Mouse (Mus musculus): ENCODE measurements around the gene Gm10277. TPM values are rescaled to one million over a fixed set of nuclear protein-coding genes. Genes with fewer than 3 reads are reported as not detected.

Gm10277 gene
- polyA plus RNA-seq, 1 experiment from 2014 or later, result 2.8 TPM

- ATAC-seq (ENCODE audit: low read depth), result peak; percentile 83
- H3K9me3 ChIP-seq, result no peaks in the 10 kb centered on the region
- peak overlapping the region; percentile 47 for H3K4me3 ChIP-seq
- H3K4me2 ChIP-seq, result peak overlapping the region; percentile 76
- peak overlapping the region; percentile 69 for H3K9ac ChIP-seq
- H3K4me1 ChIP-seq (replicated peaks), result peaks cover 44% of the 10 kb centered on the region
- H3K27me3 ChIP-seq, result no peaks in the 10 kb centered on the region
- H3K27ac ChIP-seq (replicated peaks), result peak overlapping the region; percentile 75; the same call in 1 of the 2 replicates
- 5% methylated on average over 19 of the region's 19 CpGs for WGBS
- no peaks in the 10 kb centered on the region for H3K36me3 ChIP-seq
Observed at GRCm38 (mm10) chr11:77793238-77793930, 5.8 kb upstream of the Gm10277 start.

GRCm38 (mm10) chr11:77792566-77792909, 5.0 kb upstream of the Gm10277 start:
- no peak overlapping the region for H3K9ac ChIP-seq
- peak overlapping the region; percentile 75 for H3K27ac ChIP-seq (replicated peaks)
- no peak overlapping the region for H3K4me3 ChIP-seq
- H3K36me3 ChIP-seq, result no peaks in the 10 kb centered on the region
- H3K4me1 ChIP-seq (replicated peaks), result peaks cover 44% of the 10 kb centered on the region
- no peaks in the 10 kb centered on the region for H3K27me3 ChIP-seq
- H3K4me2 ChIP-seq, result no peak overlapping the region; the same call in 1 of the 2 replicates
- no peaks in the 10 kb centered on the region for H3K9me3 ChIP-seq
- 76% methylated on average over 7 of the region's 7 CpGs for WGBS
- no peak for ATAC-seq (ENCODE audit: low read depth)

DNA sequence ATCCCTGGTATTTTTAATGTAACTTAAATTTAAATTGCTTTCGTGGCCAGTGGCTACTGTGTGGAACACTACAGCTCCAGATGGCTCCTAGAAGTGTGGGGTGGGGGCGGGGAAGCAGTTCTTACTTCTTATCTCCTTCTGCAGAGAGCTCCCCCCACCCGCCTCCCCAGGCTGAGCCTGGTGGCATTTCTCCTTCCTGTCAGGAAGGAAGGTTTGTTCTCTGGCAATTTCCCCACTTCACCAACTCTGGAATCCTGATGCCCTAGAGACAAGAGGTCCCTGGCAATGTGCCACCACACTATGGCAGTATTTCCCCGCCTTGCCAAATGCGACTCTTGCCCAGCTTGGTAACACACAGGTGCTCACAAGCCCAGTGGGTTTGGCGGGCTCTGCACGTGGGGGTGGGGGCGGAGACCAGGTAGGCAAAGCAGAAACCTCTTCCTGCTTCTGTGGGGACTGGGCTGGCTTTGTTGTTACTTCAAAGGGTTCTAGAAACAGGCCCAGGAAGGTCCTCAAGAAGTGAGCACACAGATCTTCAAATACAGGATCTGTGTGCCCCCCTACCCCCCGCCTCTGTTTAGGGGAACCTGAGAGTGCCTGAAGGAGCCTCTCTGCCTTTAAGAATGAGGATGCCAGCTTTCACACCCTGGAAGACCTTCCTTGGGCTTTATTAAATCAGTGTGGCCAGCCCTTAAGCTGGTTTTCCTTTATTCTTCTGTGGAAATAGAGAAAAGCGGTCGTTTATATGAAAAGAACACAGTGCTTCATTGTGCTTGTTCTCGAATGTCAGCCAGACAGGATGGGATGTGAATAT, 4.4 kb upstream of the Gm10277 start:
- Histone ChIP-seq H3K4me2 (no peak overlapping the region), H3K4me1 (replicated peaks) (peaks cover 44% of the 10 kb centered on the region), H3K9me3 (no peaks in the 10 kb centered on the region), H3K4me3 (no peak overlapping the region), H3K9ac (no peak overlapping the region), H3K27ac (replicated peaks) (peak overlapping the region; percentile 75), H3K36me3 (no peaks in the 10 kb centered on the region), H3K27me3 (no peaks in the 10 kb centered on the region)
- 51% methylated on average over 12 of the region's 12 CpGs for WGBS
- no peak; the same call in 1 of the 2 replicates for ATAC-seq (ENCODE audit: low read depth)

DNA sequence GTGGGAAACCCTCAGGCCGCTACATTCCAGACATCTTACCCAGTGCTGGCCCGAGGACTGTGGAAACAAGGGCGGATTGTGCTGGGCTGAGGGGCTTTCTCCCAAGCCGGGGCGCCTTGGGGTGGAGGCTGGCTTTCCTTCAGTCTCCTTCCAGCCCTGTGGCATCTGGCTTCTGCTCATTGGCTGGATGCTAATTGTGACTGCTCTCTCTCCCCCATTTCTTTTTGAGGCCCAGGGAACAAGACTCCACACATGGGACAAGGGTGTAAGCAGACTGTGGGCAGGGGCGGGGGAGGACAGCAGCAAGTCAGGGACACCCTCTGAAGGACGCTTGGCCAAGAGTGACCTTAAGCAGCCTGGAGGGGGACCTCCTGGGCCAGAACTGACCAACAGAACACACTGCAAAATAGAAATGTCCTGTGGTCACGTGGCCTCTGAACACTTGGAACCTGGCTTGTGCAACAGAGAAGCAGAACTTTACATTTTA, 3.7 kb upstream of the Gm10277 start:
- Histone ChIP-seq H3K4me3 (no peak overlapping the region), H3K9me3 (no peaks in the 10 kb centered on the region), H3K4me2 (no peak overlapping the region), H3K9ac (peak overlapping the region; percentile 14; the same call in 1 of the 2 replicates), H3K4me1 (replicated peaks) (peaks cover 49% of the 10 kb centered on the region), H3K27me3 (no peaks in the 10 kb centered on the region), H3K27ac (replicated peaks) (peak overlapping the region; percentile 75), H3K36me3 (no peaks in the 10 kb centered on the region)
- 0 out of 2 replicates have a peak, but pooled peaks have one; percentile 51 for ATAC-seq (ENCODE audit: low read depth)
- WGBS, result 32% methylated on average over 8 of the region's 8 CpGs

GRCm38 (mm10) chr11:77790286-77790685, 2.7 kb upstream of the Gm10277 start:
- WGBS, result 26% methylated on average over 9 of the region's 9 CpGs
- Histone ChIP-seq H3K27ac (replicated peaks) (peak overlapping the region; percentile 75), H3K4me3 (no peak overlapping the region), H3K4me1 (replicated peaks) (peaks cover 59% of the 10 kb centered on the region), H3K9ac (peak overlapping the region; percentile 47), H3K4me2 (no peak overlapping the region), H3K27me3 (no peaks in the 10 kb centered on the region), H3K36me3 (no peaks in the 10 kb centered on the region), H3K9me3 (no peaks in the 10 kb centered on the region)
- ATAC-seq (ENCODE audit: low read depth), result no peak

DNA sequence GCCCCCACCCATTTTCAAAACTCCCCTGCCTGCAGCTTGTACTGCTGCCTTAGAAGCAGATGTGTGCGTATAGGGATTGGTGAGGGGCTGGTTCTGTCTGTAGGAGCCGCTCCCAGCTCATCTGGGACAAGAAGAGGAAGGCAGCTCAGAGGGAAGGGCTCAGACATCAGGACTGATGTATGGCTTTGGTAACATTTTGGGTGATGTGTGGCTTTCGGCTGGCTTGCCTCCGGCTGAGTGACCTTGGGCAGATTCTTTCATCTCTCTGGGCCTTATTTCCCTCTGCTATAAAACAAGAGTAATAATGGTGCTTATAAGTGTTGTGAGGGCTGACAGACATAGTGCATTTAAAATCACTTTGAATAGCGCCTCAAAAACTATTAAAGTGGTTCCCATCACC, 2.0 kb upstream of the Gm10277 start:
- peaks cover 67% of the 10 kb centered on the region for H3K4me1 ChIP-seq (replicated peaks)
- ATAC-seq (ENCODE audit: low read depth), result no peak
- no peak overlapping the region for H3K27ac ChIP-seq (replicated peaks)
- H3K4me3 ChIP-seq, result no peak overlapping the region
- H3K4me2 ChIP-seq, result no peak overlapping the region
- 83% methylated on average over 5 of the region's 5 CpGs for WGBS
- H3K27me3 ChIP-seq, result no peaks in the 10 kb centered on the region
- H3K36me3 ChIP-seq, result no peaks in the 10 kb centered on the region
- no peaks in the 10 kb centered on the region for H3K9me3 ChIP-seq
- H3K9ac ChIP-seq, result no peak overlapping the region

- no peak overlapping the region for H3K4me3 ChIP-seq
- H3K4me2 ChIP-seq, result no peak overlapping the region
- no peaks in the 10 kb centered on the region for H3K27me3 ChIP-seq
- no peaks in the 10 kb centered on the region for H3K9me3 ChIP-seq
- H3K36me3 ChIP-seq, result 0 out of 2 replicates have a peak, but pooled peaks cover 2% of the 10 kb centered on the region
- peak overlapping the region; percentile 18; the same call in 1 of the 2 replicates for H3K9ac ChIP-seq
- H3K27ac ChIP-seq (replicated peaks), result peak overlapping the region; percentile 55
- H3K4me1 ChIP-seq (replicated peaks), result peaks cover 70% of the 10 kb centered on the region
- ATAC-seq (ENCODE audit: low read depth), result peak; percentile 34; the same call in 1 of the 2 replicates
- WGBS, result 53% methylated on average over 7 of the region's 7 CpGs
Observed at GRCm38 (mm10) chr11:77785768-77786561, 1.6 kb downstream of the Gm10277 start.

- 0 out of 2 replicates have a peak, but pooled peaks cover 7% of the 10 kb centered on the region for H3K36me3 ChIP-seq
- peaks cover 70% of the 10 kb centered on the region for H3K4me1 ChIP-seq (replicated peaks)
- 18% methylated on average over 5 of the region's 5 CpGs for WGBS
- peak overlapping the region; percentile 18; the same call in 1 of the 2 replicates for H3K9ac ChIP-seq
- peak overlapping the region; percentile 55 for H3K27ac ChIP-seq (replicated peaks)
- no peaks in the 10 kb centered on the region for H3K9me3 ChIP-seq
- ATAC-seq (ENCODE audit: low read depth), result no peak
- H3K27me3 ChIP-seq, result no peaks in the 10 kb centered on the region
- H3K4me3 ChIP-seq, result no peak overlapping the region
- no peak overlapping the region for H3K4me2 ChIP-seq
Observed at GRCm38 (mm10) chr11:77785396-77785767, 2.2 kb downstream of the Gm10277 start.

GRCm38 (mm10) chr11:77784894-77785293, 2.7 kb downstream of the Gm10277 start:
- ATAC-seq (ENCODE audit: low read depth), result no peak
- no peak overlapping the region for H3K4me3 ChIP-seq
- H3K9ac ChIP-seq, result no peak overlapping the region
- H3K27me3 ChIP-seq, result no peaks in the 10 kb centered on the region
- H3K9me3 ChIP-seq, result no peaks in the 10 kb centered on the region
- H3K4me1 ChIP-seq (replicated peaks), result peaks cover 67% of the 10 kb centered on the region
- peak overlapping the region; percentile 55 for H3K27ac ChIP-seq (replicated peaks)
- WGBS, result 85% methylated on average over 9 of the region's 9 CpGs
- 0 out of 2 replicates have a peak, but pooled peaks cover 8% of the 10 kb centered on the region for H3K36me3 ChIP-seq
- H3K4me2 ChIP-seq, result no peak overlapping the region

GRCm38 (mm10) chr11:77783747-77784646, 3.5 kb downstream of the Gm10277 start:
- Histone ChIP-seq H3K9ac (no peak overlapping the region), H3K9me3 (no peaks in the 10 kb centered on the region), H3K4me2 (no peak overlapping the region), H3K36me3 (peaks cover 14% of the 10 kb centered on the region; the same call in 1 of the 2 replicates), H3K4me3 (no peak overlapping the region), H3K27me3 (no peaks in the 10 kb centered on the region), H3K27ac (replicated peaks) (peak overlapping the region; percentile 55), H3K4me1 (replicated peaks) (peaks cover 66% of the 10 kb centered on the region)
- 48% methylated on average over 18 of the region's 18 CpGs for WGBS
- ATAC-seq (ENCODE audit: low read depth), result no peak; the same call in 1 of the 2 replicates
